Mouse (Mus musculus) B cell, adult 67 days (primary cell): ENCODE measurements around the gene Pdf. TPM values are rescaled to one million over a fixed set of nuclear protein-coding genes. Genes with fewer than 3 reads are reported as not detected.

Experiments
- total RNA-seq, 2 experiments: library from RNA; stranded (reverse); gene quantifications; 4 replicates each; pipeline ENCODE4 v1.2.4; 2023

The Pdf gene
- total RNA-seq, result 10 to 100 TPM; 16.7 to 18.0 TPM

DNA sequence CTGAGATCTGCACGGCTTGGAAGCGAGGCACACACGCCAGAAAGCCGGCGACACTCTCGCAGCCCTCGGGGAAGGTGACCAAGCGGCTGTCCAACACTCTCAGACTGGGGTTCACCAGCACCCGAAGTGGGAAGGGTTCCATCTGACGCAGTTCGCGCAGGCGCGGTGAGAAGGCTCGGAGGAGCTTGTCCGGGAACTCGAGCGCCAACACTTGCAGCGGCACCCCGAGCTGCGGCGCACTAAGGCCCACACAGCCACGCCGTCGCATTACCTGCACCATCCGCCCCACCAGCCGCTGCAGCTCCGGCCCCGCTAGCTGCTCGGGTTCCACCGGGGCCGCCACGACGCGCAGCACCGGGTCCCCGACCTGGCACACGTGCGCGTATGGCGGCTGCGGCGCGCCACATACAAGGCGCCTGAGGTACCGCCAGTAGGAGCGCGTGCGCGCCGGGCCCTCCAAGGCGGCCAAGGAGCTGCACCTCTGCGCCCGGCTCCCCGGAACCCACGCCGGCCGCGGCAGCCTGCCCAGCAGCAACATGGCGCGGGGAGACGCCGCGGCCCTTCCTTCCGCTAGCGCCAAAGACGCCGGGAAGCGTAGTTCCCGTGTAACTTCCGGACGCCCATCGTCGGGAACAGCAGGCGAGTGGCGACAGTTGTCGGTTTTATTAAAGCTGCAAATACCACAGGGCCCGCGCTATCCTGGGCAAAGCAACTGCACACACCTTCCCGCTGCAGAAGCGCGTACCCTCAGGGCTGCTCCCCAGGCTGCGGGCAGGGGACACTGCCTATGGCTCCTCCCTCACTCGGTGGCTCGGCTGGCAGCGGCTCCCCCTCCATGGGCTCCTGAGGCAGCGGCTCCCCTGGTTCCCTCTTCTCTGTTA, at the start of gene Pdf:
Gene Pdf (minus strand): TSS at position 554 of the 881 bp plus-strand sequence.

DNA sequence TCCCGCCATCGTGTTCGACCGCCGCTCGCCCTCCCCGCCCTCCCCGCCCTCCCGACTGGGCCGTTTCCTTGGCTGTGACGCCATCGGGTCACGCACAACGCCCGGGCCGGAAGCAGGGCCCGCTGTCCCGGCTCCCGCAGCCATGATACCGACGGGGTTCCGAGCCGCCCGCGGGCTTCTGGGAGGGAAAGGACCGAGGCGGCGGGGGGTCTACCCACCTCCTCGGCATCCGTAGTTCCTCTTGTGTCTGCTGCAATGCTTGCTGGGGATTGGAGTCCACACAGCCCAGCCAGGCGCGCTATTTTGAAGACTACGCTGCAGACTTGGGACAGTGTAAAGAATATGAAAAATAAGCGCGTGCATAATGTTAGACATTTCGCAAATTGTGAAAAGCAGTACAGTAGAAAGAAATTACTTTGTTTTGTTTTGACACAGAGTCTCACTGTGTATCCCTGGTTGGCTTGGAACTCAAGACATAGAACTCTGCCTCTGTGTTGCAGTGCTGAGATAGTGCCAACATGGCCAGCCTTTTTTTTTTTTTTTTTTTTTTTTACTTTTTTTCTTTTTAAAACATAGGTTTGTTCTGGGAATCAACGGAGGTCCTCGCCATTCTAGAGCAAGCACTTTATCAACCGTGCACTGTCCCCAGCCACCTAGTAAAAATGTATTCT, 48.1 kb upstream of the Pdf start, which contains the start of gene Terf2:
Gene Terf2 (minus strand): TSS at position 182 of the 671 bp plus-strand sequence.

DNA sequence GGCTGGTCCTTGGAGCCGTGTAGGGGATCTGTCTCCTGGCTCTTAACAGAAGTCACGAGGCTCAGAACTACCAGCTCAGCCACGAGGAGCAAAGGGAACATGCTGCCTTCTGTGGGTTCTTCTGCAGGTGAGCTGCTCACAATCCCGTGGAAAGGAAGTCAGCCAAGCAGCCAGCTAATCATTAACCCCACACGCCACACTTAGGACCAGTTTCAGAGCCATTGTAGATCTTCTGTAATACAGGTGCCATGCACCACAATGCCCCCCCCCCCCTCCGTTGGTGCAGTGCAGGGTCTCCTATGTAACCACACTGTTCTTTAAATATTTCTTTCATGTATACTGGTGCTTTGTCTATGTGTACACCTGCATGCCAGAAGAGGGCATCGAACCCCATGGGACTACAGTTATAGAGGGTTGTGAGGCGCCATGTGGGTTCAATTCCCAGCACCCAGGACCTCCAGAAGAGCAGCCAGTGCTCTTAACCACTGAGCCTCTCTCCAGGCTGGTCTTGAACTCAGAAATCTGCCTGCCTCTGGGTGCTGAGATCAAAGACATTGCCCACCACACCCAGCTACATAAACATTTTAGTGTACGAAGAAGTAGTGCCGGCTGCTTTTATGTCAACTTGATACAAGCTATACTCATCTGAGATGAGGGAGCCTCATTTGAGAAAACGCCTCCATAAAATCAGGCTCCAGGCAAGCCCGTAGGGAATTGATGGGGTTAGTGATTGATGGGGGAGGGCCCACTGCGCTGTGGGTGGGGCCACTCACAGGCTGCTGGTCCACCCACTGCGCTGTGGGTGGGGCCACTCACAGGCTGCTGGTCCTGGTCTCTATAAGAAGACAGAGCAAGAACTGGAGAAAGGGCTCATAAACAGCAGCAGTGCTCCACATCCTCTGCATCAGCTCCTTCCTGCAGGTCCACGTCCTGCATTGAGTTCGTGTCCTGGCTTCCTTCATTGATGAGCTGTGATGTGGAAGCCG, 17.4 kb upstream of the Pdf start, which contains the start of gene Tmed6:
Gene Tmed6 (minus strand): TSS at position 134 of the 986 bp plus-strand sequence.

DNA sequence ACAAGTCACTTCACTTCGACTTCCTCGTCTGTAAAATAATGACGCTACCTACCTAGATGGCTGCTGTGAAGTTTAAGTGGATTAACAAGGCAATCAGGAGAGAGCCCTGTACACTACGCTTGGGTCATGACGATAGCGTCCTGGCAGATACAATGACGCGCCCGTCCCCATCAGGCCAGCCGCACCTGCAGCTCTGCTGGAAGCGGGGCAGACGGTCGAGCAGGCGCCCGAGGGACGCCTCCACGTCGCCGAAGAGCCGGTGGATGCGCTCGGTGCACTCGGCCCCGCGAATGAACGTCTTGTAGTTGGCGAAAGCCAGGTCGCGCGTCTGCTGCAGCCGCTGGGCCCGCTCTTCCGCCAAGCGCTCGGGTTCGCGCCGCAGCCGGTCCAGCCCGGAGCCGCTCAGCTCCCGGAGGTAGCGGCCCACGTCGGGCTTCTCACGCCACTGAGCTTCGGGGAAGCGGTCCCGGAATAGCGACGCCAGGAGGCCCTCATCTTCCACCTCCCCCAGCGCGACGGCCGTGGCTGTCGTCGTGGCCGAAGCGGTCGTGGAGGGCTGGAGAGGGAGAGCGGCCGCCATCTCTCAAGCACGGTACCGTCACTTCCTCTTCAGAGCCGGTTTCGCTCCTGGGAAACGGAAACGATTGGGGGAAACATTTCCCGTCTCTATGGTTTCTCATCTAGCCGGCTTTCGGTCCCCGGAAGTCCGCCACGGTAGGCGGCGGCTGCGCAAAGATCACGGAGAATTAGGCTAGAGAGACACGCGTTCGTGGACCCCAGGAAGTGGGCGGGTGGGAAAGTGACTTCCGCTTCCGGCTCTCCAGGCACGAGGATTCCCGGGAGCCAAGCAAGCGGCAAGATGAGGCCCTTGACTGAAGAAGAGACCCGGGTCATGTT, 7.9 kb upstream of the Pdf start, which contains the start of the genes Cog8 and Nip7:
Gene Cog8 (minus strand): TSS at position 614 of the 897 bp plus-strand sequence.
Gene Nip7 (plus strand): TSS at position 802 of the 897 bp plus-strand sequence.

DNA sequence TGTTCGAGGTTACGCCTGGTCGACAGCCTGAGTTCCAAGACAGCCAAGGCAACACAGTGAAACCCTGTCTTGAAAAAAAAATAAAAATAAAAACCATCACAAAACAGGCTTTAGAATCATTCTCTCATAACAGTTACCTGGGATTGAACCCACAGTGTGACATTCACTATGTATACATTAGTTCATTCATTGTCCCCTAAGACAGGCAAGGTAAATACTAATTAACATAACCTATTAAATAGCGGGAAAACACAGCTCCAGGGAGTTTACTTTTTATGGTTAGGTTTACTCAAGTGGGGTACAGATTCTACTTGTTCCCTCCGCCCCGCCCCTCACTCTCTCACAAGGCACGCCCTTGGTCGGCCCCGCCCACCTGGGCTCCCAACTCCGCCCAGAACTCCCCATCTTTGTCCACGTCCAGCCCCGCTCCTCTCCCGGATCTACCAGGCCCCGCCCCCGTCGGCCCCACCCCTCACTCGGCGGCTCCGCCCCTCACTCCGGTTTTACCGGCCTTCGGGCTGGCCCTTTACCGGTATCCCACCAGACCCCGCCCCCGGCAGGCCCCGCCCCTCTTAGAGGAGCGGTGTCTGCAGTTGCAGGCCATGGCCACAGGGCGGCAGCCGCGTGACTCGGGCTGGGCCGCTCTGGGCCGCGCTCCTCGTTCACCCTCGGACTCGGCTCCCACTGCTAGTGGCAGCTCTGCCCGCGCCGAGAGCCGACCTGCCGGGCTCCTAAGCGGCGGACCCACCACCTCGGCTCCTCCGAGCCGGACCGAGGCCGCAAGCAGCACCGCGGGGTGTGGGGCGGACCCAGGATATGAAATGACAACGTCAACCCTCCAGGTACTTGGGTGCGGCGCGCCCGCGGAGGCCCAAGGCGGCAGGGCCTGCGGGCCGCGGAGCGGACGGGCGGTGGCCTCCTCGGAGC, 17.5 kb downstream of the Pdf start, which contains the start of gene Vps4a:
Gene Vps4a (plus strand): TSS at position 573 of the 927 bp plus-strand sequence.

Other genes with a start within 250 kb of the Pdf start
- under 1 TPM; 0.44 to 0.84 TPM for gene Has3, start 178.4 kb downstream of the Pdf start, total RNA-seq
- 10 to 100 TPM; 38.3 to 50.6 TPM for gene Utp4, start 155.0 kb downstream of the Pdf start, total RNA-seq
- gene Sntb2, start 112.9 kb downstream of the Pdf start, total RNA-seq, result 1 to 10 TPM; 5.0 to 5.4 TPM
- 10 to 100 TPM; 53.8 to 55.6 TPM for gene Vps4a, start 17.4 kb downstream of the Pdf start, total RNA-seq
- 10 to 100 TPM; 51.0 to 51.8 TPM for gene Cog8, start 8.1 kb upstream of the Pdf start, total RNA-seq
- 10 to 100 TPM; 51.7 to 62.2 TPM for gene Nip7, start 8.3 kb upstream of the Pdf start, total RNA-seq
- 1 to 10 TPM; 1.6 to 1.7 TPM for gene Tmed6, start 17.0 kb upstream of the Pdf start, total RNA-seq
- gene Terf2, start 47.9 kb upstream of the Pdf start, total RNA-seq, result 10 to 100 TPM; 52.6 to 58.4 TPM
- gene Cyb5b, start 102.0 kb upstream of the Pdf start, total RNA-seq, result 10 to 100 TPM; 37.1 to 38.1 TPM
- gene Nfat5, start 244.9 kb upstream of the Pdf start, total RNA-seq, result 100 to 1,000 TPM; 120 to 130 TPM